Mouse (Mus musculus) Patski (cell line): ENCODE results near the gene Scrn1. TPM values are rescaled to one million over a fixed set of nuclear protein-coding genes. Genes with fewer than 3 reads are reported as not detected.

Source experiments
- ATAC-seq: fragments of 100-300 bp; one replicate; pipeline ENCODE4 v1.8.0; 2021
- CTCF ChIA-PET: fragments of 350-600 bp; sonication (Branson Sonifier 250); formaldehyde crosslinking; loops from one replicate; lab custom pipeline; 2022; ENCODE audit warnings: inconsistent platforms; lab: Charles Lee
- POLR2A ChIA-PET: fragments of 350-600 bp; sonication (Branson Sonifier 250); formaldehyde crosslinking; loops from one replicate; lab custom pipeline; 2022; ENCODE audit warnings: antibody characterized with exemption, inconsistent platforms; lab: Charles Lee
- DNase-seq: peaks from one replicate; pipeline ENCODE4 v3.0.0-alpha.2; 2011; ENCODE audit warnings: low read depth, low spot score
- H3K27me3 ChIP-seq: fragments of 371-371 bp; one replicate; pipeline ENCODE4 v1.5.1; 2021
- CTCF ChIP-seq: fragments of 100-300 bp; IDR thresholded peaks from one replicate; pipeline ENCODE4 v1.5.1; 2021
- in situ Hi-C: fragments of 300-500 bp; cut with MboI; formaldehyde crosslinking; loops from 3 replicates; pipeline ENCODE4 v1.11.1; 2018; ENCODE audit warnings: low pct_unique_long_range_greater_than_20kb, mixed read lengths
- polyA plus RNA-seq: library from polyadenylated mRNA; unstranded; gene quantifications from one replicate; pipeline ENCODE4 v1.2.3, GENCODE M21; 2021

Gene Scrn1
- polyA plus RNA-seq, 1 experiment from 2014 or later, result 5.2 TPM

DNA sequence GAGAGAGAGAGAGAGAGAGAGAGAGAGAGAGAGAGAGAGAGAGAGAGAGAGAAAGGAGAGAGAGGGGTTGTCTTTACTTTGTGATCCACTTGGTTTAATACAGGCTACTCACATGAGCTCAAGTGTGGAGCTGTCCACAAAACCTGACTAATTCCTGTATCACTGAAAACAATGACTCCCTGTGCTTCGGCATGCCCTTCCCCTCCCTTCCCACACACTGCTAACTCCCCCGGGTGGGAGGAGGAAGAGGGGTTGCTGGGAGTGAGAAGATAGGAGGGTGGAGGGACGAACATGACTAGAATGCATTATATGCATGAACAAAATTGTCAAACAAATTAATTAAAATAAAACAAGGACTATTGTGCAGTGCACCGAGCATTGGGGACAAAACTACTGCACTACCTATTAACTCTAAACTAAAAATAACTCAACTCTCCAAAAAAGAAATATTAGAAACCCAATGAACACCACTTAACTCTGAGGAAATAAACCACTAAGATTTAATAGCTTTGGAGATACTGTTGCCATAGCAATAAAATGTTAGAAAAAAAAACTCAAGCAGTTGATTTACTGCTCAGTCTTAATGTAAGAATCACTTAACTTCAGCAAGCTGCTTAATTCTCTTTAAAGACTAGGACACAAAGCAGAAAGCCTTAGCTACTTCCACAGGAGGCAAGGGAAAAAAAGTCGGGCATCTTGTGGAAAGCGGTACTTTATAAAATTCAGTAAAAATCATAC, 7.1 kb upstream of the Scrn1 start:
- in situ Hi-C loops, result no loop called here
- no peak for TF ChIP-seq CTCF
- no peaks in the 10 kb centered on the region for H3K27me3 ChIP-seq
- POLR2A ChIA-PET, result interaction anchor here (1.3 kb wide), 1 partner anchor 8 kb away, joined by 3 read pairs; no protein-coding TSS in a partner anchor
- no peak for ATAC-seq
- DNase-seq, result no peak
- CTCF ChIA-PET, result interaction anchor here (1.6 kb wide), 1 partner anchor 13 kb away, joined by 4 read pairs; no protein-coding TSS in a partner anchor

DNA sequence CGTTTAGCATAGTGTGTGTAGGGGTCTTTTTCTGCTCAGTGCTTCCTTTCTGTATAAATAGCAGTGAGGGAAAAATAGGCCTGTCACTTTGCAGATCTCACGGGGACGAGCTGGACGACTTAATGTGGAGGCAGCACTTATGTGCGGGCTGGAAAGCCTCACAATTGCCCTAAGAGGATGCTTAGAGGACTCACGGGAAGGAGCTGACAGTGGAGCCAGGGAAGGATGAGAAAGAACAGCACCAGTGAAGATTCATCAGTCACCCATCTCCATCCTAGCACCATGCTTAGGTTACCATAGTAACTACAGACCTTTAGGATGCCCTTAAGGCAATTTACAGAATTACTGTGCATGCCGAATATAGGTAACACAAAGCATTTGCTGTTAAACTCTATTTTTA, 3.5 kb upstream of the Scrn1 start:
- no peak for TF ChIP-seq CTCF
- in situ Hi-C loops, result no loop called here
- H3K27me3 ChIP-seq, result no peaks in the 10 kb centered on the region
- ATAC-seq (no peak), DNase-seq (no peak)
- POLR2A ChIA-PET, result no interaction called here
- CTCF ChIA-PET, result no interaction called here

DNA sequence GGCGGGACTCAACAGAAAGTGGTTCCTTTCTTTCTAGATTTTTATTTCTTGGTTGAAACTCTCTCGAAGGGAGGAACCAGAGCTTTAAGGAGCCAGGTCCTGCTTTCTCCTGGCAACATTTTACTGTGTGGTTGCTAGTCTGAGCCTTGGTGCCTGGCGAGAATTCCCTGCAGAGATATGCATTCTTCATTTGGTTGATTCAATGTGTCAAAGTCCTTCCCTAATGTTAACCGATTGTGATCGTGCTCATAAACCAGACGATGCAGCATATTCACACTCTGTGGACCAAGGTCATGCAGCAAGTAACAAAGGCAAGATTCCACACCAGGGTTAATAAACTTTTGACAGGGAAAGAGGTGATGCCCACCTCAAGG, 244 bp upstream of the Scrn1 start:
- ATAC-seq (no peak), DNase-seq (no peak)
- POLR2A ChIA-PET, result no interaction called here
- in situ Hi-C loops, result no loop called here
- no peaks in the 10 kb centered on the region for H3K27me3 ChIP-seq
- TF ChIP-seq CTCF, result no peak
- CTCF ChIA-PET, result no interaction called here

DNA sequence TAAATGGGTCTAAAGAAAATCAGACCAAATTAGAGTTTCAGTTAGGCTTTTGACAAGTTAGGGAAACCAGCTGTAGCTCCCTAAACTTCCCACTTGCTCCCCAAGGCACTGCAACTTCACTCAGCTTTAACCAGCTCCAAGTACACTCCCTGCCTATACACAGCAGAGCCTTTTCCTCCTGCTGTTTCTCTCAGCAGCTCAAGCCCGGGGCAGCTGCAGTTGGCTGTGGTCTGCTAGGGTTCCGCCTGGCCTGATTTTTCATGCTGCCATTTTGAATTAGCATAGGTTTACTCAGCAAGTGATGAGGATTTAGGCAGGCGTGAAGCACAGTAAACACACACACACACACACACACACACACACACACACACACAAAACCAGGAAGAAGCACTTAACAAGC, 1.3 kb downstream of the Scrn1 start:
- in situ Hi-C loops, result no loop called here
- DNase-seq (no peak), ATAC-seq (no peak)
- ChIA-PET POLR2A (interaction anchor here (1.3 kb wide), 1 partner anchor 9 kb away, joined by 3 read pairs; no protein-coding TSS in a partner anchor), CTCF (interaction anchor here (1.4 kb wide), 1 partner anchor 10 kb away, joined by 4 read pairs; no protein-coding TSS in a partner anchor)
- TF ChIP-seq CTCF, result no peak
- H3K27me3 ChIP-seq, result no peaks in the 10 kb centered on the region

DNA sequence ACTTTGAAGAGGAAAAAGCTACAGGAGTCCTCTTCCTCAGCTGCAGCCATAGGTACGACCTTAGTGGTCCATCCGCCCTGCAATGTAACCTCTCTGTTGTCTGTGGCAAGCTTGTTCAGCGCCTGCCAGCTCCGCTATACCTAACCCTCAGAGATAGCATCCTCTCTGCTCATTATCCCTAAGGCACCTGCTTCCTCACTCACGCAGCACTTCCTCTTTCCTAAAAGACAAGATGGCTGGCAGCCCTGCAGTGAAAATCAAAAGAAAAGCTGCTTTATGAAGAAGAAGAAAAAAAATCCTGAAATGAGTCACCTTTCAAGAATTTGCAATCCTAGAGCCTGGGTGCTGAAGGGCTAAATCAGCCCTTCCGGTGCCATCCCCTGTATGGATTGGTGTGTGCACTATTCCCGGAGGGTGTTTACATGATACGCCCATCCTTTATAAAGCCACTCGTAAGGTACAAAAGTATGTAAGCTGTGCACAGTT, 1.7 kb downstream of the Scrn1 start:
- no peak for ATAC-seq
- ChIA-PET POLR2A (interaction anchor here (1.3 kb wide), 1 partner anchor 9 kb away, joined by 3 read pairs; no protein-coding TSS in a partner anchor), CTCF (interaction anchor here (1.0 to 1.4 kb wide), 2 partner anchors 9 to 10 kb away, joined by 3 to 4 read pairs; no protein-coding TSS in a partner anchor)

DNA sequence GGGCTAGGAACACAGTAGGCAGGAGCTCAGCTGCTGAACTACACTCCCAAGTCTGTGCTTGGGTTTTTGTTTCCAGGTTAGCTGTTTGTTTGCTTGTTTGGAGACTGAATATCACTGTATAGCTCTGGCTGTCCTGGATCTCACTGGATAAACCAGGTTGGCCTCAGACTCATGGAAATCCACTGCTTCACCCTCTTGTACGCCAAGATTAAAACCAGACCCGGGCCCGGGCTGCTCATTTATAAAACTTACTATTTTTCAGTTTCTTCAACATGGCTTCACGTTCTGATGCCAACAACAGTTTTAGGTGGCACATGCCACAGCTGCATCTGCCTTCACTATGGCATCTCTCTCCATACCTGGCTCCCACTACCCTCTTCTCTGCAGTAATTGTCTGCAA, 2.7 kb downstream of the Scrn1 start:
- ATAC-seq (no peak), DNase-seq (no peak)
- in situ Hi-C loops, result no loop called here
- ChIA-PET POLR2A (no interaction called here), CTCF (interaction anchor here (1.0 kb wide), 1 partner anchor 11 kb away, joined by 3 read pairs; no protein-coding TSS in a partner anchor)
- H3K27me3 ChIP-seq, result no peaks in the 10 kb centered on the region
- no peak for TF ChIP-seq CTCF

More for the DNA sequence above, 1.7 kb downstream of the Scrn1 start:
- TF ChIP-seq CTCF, result no peak
- no peak for DNase-seq
- in situ Hi-C loops, result no loop called here
- no peaks in the 10 kb centered on the region for H3K27me3 ChIP-seq

DNA sequence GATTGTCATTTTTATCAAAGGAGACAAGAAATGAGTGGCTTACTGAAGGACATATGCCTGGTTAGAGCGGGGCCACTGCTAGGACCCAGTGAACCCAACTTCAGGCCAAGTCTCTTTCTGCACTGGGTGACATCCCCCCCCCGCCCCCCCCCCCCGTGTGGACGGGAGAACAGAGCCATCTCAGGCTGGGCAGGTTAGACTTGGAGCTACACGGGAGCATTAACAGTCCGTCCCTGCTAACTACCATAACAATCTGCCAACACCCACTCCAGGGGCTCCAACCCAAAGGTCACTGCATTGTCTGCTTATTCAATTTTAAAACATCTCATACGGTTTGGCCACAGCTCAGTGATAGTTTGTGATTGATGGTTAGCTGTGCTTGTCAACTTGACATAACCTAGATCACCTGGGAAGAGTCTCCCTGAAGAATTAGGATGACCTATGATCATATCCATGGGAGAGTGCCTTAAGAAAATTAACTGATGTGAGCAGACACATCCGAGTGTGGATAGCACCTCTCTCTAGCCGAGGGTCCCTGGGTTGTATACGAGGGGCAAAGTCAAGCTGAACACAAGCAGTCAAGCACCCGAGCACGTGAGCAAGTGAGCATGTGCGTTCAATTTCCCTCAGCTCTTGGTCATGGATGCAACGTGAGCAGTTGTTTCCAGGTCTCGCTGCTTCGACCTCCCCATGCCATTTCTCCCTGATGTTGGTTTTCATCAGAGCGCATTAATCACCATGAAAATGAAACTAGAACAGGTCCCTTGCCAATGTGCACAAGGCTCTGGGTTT, 4.1 kb downstream of the Scrn1 start:
- DNase-seq (no peak), ATAC-seq (no peak)
- in situ Hi-C loops, result no loop called here
- ChIA-PET POLR2A (no interaction called here), CTCF (interaction anchor here (1.0 kb wide), 1 partner anchor 17 kb away, joined by 3 read pairs; no protein-coding TSS in a partner anchor)
- no peak for TF ChIP-seq CTCF
- H3K27me3 ChIP-seq, result no peaks in the 10 kb centered on the region

DNA sequence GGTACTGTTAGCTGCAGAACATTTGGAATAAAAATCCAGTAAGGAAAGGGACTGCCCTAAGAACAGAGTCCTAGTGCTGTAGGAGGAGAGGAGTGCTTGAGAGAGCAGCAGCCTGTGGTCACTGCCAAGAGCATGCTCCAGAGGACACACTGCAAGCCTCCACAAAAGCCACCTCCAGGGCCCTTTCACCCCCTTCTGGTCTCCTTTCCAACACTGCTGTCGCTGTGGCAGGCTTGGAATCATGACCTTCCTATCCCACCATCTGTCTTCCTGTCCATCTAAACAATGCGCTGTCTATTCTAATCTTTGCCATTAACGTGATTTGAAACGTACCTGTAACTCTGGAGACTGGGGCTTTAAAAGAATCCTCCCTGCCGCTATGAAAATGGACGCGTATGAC, 7.8 kb downstream of the Scrn1 start:
- CTCF ChIA-PET, result no interaction called here
- in situ Hi-C loops, result no loop called here
- POLR2A ChIA-PET, result no interaction called here
- no peak for ATAC-seq
- TF ChIP-seq CTCF, result no peak
- DNase-seq, result no peak
- no peaks in the 10 kb centered on the region for H3K27me3 ChIP-seq

DNA sequence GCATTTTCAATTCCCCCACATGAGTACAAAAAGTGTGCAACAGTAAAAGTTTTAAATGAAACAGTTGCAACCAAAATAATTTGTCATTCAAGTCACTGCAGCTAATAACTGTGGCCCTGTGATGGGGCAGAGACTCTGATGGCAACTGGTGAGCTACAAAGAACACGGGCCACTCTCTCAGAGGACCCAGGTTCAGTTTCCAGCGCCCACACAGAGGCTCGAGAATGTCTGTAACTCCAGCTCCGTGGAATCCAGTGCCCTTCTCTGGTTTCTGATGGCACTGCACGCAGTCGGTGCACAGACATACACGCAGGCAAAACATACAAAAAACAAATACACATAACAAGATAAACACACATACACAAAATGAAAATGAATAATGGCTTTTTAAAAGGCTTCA, 8.6 kb downstream of the Scrn1 start:
- ChIA-PET POLR2A (no interaction called here), CTCF (no interaction called here)
- in situ Hi-C loops, result no loop called here
- TF ChIP-seq CTCF, result no peak
- H3K27me3 ChIP-seq, result no peaks in the 10 kb centered on the region
- no peak for DNase-seq
- no peak for ATAC-seq

DNA sequence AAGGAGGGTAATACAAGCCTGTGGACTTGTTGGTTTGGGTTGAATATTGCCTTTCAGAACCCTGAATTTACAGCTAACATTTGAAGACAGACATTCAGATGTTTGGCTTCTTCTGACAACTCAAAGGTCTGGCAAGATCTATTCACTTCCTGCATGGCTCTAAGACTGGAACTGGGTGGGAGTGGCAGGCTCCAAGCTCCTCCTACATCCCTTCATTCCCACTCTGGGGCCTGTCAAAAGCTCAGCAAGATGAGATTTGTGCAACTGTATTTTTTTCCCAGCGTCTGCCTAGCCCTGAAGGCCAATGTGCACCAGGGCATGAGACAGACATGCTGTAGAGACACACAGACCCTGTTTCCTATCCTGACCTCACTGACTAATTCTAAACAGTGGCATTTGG, 10.5 kb downstream of the Scrn1 start:
- in situ Hi-C loops, result no loop called here
- POLR2A ChIA-PET, result no interaction called here
- no peaks in the 10 kb centered on the region for H3K27me3 ChIP-seq
- no peak for DNase-seq
- CTCF ChIA-PET, result interaction anchor here (1.9 kb wide), 1 partner anchor 9 kb away, joined by 4 read pairs; no protein-coding TSS in a partner anchor
- TF ChIP-seq CTCF, result no peak
- no peak for ATAC-seq
